Mouse (Mus musculus) lung, adult 2 months (tissue): ENCODE measurements at regions not wholly inside any gene's neighbourhood (a gene's known extent, or its start where the extent isn't known, plus 50 kb on each side); places are given as distances from the start of the nearest gene placed in this dataset.

Experiments
- DNase-seq: peaks from one replicate; pipeline ENCODE4 v3.0.0; 2022
- H3K4me1 ChIP-seq: fragments of 200-500 bp; 2 replicates; pipeline ENCODE4 v1.6.1; 2011; ENCODE audit warnings: low read length; ENCODE audit not compliant: control insufficient read depth, insufficient read depth
- H3K4me3 ChIP-seq: fragments of 200-500 bp; replicated peaks from 2 replicates; pipeline ENCODE3; 2011; ENCODE audit warnings: low read depth, mild to moderate bottlenecking, control low read depth, low read length; ENCODE audit errors: extremely low read depth
- CTCF ChIP-seq: fragments of 200-500 bp; IDR thresholded peaks from 2 replicates; pipeline ENCODE4 v1.5.1; 2011; ENCODE audit warnings: mild to moderate bottlenecking, low read length, control low read depth; ENCODE audit not compliant: insufficient read depth
- POLR2A ChIP-seq: fragments of 200-500 bp; IDR thresholded peaks from 2 replicates; pipeline ENCODE4 v1.6.1; 2011; ENCODE audit warnings: low read depth, mild to moderate bottlenecking, control low read depth, low read length, borderline replicate concordance; ENCODE audit errors: extremely low read depth
- WGBS: fragments of 180-500 bp; shearing (Covaris S2); methylation state at CpG from one replicate; pipeline ENCODE4 v1.1.7; 2018; 5-methylcytosine and 5-hydroxymethylcytosine counted together

GRCm38 (mm10) chr10:68606848-68607247 is 65.2 kb upstream of the Cabcoco1 start:
- no peak for DNase-seq
- no peak for TF ChIP-seq CTCF
- no peak for TF ChIP-seq POLR2A
- Histone ChIP-seq H3K4me1 (no peaks in the 10 kb centered on the region), H3K4me3 (no peak overlapping the region)
- 70% methylated on average over 2 of the region's 2 CpGs for WGBS

- DNase-seq = peak; percentile 23
- no peak for TF ChIP-seq POLR2A
- peak; percentile 30; the same call in 1 of the 2 replicates for TF ChIP-seq CTCF
- no peaks in the 10 kb centered on the region for H3K4me1 ChIP-seq
- no peak overlapping the region for H3K4me3 ChIP-seq
- WGBS = 79% methylated on average over 9 of the region's 9 CpGs
These were observed 70.2 kb upstream of the Cabcoco1 start for GRCm38 (mm10) chr10:68611906-68612305.

- H3K4me3 ChIP-seq = no peak overlapping the region
- TF ChIP-seq CTCF (no peak), POLR2A (no peak)
- 40% methylated on average over 3 of the region's 3 CpGs for WGBS
These were observed 71.0 kb upstream of the Cabcoco1 start for GRCm38 (mm10) chr10:68612727-68613126.

GRCm38 (mm10) chr10:68623786-68624185 is 82.1 kb upstream of the Cabcoco1 start:
- WGBS = 94% methylated on average over 5 of the region's 5 CpGs
- TF ChIP-seq POLR2A (no peak), CTCF (no peak)
- Histone ChIP-seq H3K4me1 (peaks cover 6% of the 10 kb centered on the region), H3K4me3 (no peak overlapping the region)
- DNase-seq = no peak

More at GRCm38 (mm10) chr10:68612727-68613126, 71.0 kb upstream of the Cabcoco1 start:
- no peak for DNase-seq
- no peaks in the 10 kb centered on the region for H3K4me1 ChIP-seq

GRCm38 (mm10) chr10:68625329-68625728 is 83.6 kb upstream of the Cabcoco1 start:
- DNase-seq = peak; percentile 7
- H3K4me3 ChIP-seq = no peak overlapping the region
- TF ChIP-seq POLR2A = no peak
- no peak for TF ChIP-seq CTCF
- H3K4me1 ChIP-seq = peaks cover 6% of the 10 kb centered on the region
- WGBS = 15% methylated on average over 5 of the region's 5 CpGs

GRCm38 (mm10) chr10:68625752-68626151 is 84.1 kb upstream of the Cabcoco1 start:
- DNase-seq = no peak
- TF ChIP-seq CTCF = 0 out of 2 replicates have a peak, but pooled peaks have one; percentile 0
- TF ChIP-seq POLR2A = no peak
- WGBS = 37% methylated on average over 2 of the region's 2 CpGs

GRCm38 (mm10) chr10:68629486-68629885 is 87.8 kb upstream of the Cabcoco1 start:
- H3K4me1 ChIP-seq = peaks cover 6% of the 10 kb centered on the region
- 73% methylated on average over 2 of the region's 2 CpGs for WGBS
- TF ChIP-seq POLR2A = no peak
- TF ChIP-seq CTCF = no peak
- H3K4me3 ChIP-seq = no peak overlapping the region
- no peak for DNase-seq

More at GRCm38 (mm10) chr10:68625752-68626151, 84.1 kb upstream of the Cabcoco1 start:
- Histone ChIP-seq H3K4me1 (peaks cover 6% of the 10 kb centered on the region), H3K4me3 (no peak overlapping the region)

- Histone ChIP-seq H3K4me3 (no peak overlapping the region), H3K4me1 (no peaks in the 10 kb centered on the region)
- no peak for DNase-seq
- TF ChIP-seq CTCF (no peak), POLR2A (no peak)
- 80% methylated on average over 5 of the region's 5 CpGs for WGBS
These were observed 90.3 kb upstream of the Tmem26 start for GRCm38 (mm10) chr10:68633180-68633579.

GRCm38 (mm10) chr10:68652700-68653099 is 70.7 kb upstream of the Tmem26 start:
- DNase-seq = no peak
- no peaks in the 10 kb centered on the region; the same call in 1 of the 2 replicates for H3K4me1 ChIP-seq
- WGBS = 22% methylated on average over 5 of the region's 5 CpGs
- no peak overlapping the region for H3K4me3 ChIP-seq
- TF ChIP-seq POLR2A (no peak), CTCF (no peak)

GRCm38 (mm10) chr10:68655491-68655890 is 68.0 kb upstream of the Tmem26 start:
- no peak for DNase-seq
- H3K4me3 ChIP-seq = no peak overlapping the region
- no peak for TF ChIP-seq CTCF
- no peak for TF ChIP-seq POLR2A
- 74% methylated on average over 2 of the region's 2 CpGs for WGBS
- no peaks in the 10 kb centered on the region; the same call in 1 of the 2 replicates for H3K4me1 ChIP-seq
